Comparison of ENCODE assay signal across 8 mouse cellular contexts in the genomic region with DNA sequence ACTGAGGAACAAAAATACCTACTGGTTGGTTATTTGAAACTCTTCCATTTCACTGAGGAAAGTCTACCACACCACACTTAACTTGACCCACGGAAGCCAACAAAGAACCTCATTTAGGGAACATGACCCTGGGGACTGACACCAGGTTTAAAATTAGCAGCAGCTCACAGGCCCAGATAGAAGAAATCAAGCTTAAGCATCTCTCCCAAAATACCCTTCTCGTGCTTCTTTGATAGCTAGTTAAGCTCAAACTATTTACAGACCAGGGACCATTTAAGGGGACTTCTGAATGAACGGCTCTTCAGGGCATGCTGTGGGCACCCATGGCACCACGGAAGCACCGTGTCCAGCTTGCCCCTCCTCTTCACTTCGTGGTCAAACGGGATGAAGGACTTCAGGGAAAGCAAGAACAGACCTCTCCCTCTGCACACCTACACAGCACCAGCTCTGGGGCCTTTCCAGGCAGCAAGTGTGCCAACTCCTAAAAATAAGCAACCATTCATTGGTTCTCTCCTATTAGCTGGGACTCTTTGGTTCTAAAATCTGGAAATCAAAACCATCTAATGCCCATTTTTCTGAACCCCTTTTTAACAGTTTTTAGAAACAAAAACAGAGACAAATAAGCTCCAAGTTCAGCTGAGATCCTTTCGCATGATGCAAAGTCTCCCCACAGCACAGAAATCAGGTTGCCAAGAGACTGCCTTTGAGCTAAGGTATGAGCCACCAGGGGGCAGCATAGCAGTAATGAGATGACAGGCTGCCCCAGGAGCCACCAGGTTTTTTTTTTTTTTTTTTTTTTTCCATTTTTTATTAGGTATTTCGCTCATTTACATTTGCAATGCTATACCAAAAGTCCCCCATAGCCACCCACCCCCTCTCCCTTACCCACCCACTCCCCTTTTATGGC.
DNase-seq lines count a peak whose midpoint lies in the region.

No protein-coding gene starts in this region.

- intact Hi-C loops in gastrocnemius, postnatal 36 days (cut with DNase I): loop anchor here (2.0 to 5.0 kb wide), 2 partner anchors 147 to 219 kb away; partner anchors contain the start of gene Sgms1

- peak; percentile 92 for DNase-seq in CD4-positive, CD25-positive, alpha-beta regulatory T cell, adult 2 months (ENCODE audit: low read depth, low spot score)
- peak; percentile 77 to 92 for DNase-seq in adrenal gland, adult (ENCODE audit: inconsistent age in 2 of 2, low spot score in 1 of 2)
- peak; percentile 90 for DNase-seq in embryo, embryonic 10 days (ENCODE audit: low spot score)
- DNase-seq in gastrocnemius, postnatal 36 days: peak; percentile 52 to 74
- peak; percentile 83 for DNase-seq in kidney, postnatal 14 days
- DNase-seq in lung, adult 18-20 months: peak; percentile 74 to 85
- peak; percentile 68 to 77 for DNase-seq in right cerebral cortex, postnatal 10 days (ENCODE audit: low spot score in 2 of 2)
- peak; percentile 84 for DNase-seq in urinary bladder, postnatal 14 days (ENCODE audit: low spot score)

Comparison
In these comparisons a context has a peak if more than half of its experiments do, and no peak if none do; other contexts are left out.
1. Peak in every context shown above with its lines: DNase-seq.